Mouse (Mus musculus): ENCODE measurements around the gene Phb.
"Not testable (repeated sequence)": the region's sequence is repeated elsewhere in the genome, so short reads cannot be mapped to it uniquely, and the experiment has no call there.

Gene Phb

DNA sequence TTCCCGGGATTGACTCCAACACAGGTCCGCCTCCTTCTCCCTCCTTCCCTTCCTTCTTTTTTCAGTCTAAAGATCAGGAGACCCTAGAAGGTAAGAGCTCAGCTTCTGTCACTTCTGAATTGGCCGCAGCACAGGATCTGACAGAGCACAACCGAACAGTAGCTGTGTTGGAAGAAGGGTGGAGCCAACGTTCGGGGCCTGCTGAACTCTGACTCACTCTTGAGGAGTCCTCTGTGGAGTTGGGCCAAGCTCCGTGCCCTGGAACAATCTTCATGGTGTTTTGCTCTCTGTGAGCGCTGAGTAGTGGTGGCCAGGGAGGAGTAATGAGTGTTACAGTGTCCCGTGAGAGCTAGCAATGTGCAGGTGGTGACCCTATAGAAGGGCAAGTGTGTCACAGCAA, 15.8 kb upstream of the Phb start:
- DNase-seq (ENCODE audit: low spot score), result peak; percentile 37

DNA sequence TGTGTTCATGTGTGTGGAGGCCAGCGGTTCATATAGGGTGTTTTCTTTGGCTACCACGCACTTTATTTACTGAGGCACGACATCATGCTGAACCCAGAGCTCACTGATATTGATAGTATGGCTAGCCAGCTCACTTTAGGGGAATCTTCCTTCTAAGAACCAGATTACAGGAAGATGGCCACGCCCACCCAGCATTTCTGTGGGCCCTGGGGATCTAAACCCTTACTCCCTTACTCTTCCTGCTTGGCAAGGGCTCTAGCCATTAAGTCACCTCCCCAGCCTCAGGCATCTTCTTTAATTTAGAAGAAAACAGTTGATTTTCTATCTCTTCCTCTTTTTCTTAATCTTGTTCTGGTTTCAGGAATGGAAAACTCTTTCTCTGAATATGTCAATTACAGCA, 9.3 kb upstream of the Phb start:
- DNase-seq (ENCODE audit: low spot score), result no peak

- DNase-seq (ENCODE audit: low spot score), result peak; percentile 37
These were observed 420 bp downstream of the Phb start for GRCm38 (mm10) chr11:95667177-95667576.

- DNase-seq (ENCODE audit: low spot score), result not testable (repeated sequence)
These were observed 1.3 kb downstream of the Phb start for GRCm38 (mm10) chr11:95668086-95668485.

GRCm38 (mm10) chr11:95675498-95675897, 8.7 kb downstream of the Phb start:
- no peak for DNase-seq (ENCODE audit: low spot score)

DNA sequence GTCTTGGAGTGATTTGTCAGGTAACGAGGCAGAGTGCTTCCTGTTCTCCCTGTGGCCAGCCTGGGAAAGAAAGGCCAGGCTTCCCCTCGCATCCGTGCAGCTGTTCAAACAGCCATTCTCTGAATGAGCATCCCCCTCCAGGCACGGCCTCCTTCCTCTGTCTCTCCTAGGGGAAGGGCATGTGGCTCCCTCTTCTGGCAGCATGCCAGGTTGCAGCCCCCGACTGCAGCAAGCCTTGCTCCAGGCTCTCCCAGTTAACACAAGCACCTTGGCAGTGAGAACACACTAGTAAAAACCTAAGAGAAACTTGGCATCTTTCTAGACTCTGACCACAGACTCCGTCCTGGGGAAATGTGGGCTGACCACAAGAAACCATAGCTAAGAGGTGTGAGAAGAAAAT, 9.6 kb downstream of the Phb start:
- peak; percentile 10 for DNase-seq (ENCODE audit: low spot score)

DNA sequence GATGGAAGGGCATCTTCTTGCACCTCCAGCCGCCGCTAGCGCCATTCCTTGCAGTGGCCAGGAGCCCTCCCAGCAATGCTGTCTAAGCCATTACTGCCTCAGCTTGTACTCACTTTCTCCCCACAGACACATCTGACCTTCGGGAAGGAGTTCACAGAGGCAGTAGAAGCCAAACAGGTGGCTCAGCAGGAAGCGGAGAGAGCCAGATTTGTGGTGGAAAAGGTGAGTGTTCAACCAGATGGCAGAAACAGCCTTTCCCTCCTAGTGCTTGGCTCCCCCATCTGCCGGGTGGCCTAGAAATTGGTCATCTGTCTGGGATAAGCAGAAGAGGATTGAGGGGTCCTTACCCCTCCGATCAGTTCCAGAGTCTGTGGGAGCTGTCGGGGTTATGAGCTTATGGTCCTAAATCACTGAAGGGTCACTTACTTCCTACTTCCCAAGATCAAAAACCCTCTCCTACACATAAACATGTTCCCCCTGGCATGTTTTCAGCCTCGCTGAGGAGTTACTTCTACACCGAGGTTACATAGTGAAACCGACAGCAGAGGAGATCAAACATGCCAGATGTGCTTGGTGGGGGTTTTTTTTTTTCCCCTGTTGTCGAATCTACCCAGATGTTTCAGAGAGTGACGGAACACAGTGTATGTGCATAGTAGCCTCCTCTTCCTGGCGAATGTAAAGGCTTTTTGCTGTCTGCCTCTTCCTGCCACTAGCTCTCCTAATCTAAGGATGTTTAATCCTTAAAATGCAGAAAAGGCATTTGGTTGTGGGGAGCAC, 11.4 kb downstream of the Phb start:
- DNase-seq (ENCODE audit: low spot score), result no peak

DNA sequence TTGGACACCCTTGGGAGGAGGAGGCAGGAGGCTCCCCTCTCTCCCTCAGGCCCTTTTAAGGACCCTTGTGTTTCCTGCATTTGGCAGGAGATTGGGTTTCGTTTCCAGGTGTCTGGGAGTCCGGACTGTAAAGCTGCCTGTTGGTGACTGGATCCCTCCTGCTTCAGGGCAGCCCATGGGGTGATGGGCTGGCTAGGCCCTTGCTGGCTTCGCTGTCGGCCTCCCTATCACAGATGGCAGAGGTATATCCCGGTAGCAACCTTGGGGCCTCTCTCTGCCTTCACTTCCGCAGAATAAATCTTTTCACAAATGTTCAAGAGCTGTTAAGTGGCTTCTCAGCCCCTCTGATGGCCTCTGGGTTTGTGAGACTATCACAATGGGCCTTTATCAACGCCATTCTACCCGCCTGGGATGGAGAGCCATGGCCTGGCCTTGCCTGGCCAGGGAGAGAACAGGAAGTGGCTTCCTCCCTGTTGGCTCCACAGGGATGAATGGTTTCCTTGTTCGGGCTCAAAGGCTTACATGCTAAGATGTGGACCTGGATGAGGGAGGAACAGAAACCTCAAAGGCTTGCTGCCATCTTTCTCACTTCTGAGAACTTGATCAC, 15.3 kb downstream of the Phb start:
- DNase-seq (ENCODE audit: low spot score), result no peak

DNA sequence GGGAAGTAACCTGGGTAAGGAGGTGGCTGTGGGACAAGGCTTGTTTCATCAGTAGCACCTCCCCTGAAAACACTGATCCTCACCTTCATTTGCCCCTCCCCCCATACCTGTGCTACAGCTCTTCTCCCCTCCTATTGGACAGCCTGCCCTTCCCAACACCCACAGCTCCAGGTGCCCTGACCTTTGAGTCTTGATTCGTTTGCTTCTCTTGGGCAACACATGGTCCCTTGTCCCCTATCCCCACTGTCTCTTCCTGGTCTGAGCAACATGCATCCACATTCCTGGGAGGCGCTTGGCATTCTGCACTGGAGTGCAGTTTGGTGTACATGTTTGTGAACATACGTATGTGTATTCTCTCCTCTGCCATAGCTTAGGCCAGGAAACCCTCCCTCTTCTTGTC, 16.2 kb downstream of the Phb start:
- DNase-seq (ENCODE audit: low spot score), result no peak

GRCm38 (mm10) chr11:95686031-95686430, 19.3 kb downstream of the Phb start:
- peak; percentile 43 for DNase-seq (ENCODE audit: low spot score)

- DNase-seq (ENCODE audit: low spot score), result no peak
These were observed 20.4 kb downstream of the Phb start for GRCm38 (mm10) chr11:95687084-95687656.

DNA sequence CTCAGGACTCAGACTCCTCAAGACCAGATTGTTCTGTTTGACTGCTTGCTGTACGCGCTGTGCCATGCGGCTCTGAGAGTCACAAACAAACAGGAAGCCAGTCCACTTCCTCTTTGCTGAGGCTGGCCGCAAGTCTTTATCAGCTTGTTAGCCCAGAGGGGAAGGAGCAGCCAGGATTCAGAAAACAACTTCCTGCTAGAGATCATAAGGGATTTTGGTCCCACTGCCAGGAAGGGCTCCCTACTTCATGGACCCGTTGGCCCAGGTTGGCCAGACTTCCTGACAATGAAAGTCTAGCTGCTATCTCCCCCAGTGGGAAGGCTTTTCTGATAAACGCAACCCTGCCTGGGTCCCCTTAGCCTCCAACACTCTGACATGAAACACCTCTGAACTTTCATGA, 21.8 kb downstream of the Phb start:
- DNase-seq (ENCODE audit: low spot score), result no peak

DNA sequence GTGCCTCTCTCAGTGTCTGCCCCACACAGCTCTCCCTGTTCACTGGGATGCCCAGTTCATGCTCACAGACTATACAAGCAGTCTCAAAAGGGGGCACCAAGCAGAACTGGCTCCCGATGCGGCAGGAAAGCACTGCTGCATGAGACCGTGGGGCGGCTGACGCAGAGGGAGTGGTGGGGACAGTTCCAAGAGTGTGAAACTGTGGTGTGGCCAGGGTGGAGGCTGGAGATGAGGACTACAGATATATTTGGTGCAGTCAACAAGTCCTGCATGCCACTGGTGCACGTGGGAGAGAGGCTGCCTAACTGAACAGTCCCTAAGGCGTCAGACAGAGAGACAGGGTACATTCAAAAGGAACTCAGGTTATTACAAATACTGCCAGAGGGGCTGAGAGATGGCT, 22.2 kb downstream of the Phb start:
- no peak for DNase-seq (ENCODE audit: low spot score)

DNA sequence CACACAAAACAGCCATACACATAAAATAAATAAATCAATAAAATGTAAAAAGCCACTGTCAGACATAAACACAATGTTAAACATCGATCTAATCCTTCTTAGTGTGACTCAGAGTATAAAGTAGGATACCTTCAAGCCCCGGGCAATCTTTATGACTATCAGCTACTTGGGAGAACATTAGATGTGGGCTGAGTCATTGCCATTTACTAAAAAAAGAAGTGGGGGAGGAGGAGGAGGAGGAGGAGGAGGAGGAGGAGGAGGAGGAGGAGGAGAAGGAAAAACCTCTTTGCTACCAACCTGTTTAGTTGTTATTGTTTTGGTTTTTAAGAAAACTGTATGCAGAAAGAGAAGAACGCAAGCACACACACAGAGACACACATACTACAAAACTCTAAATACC, 22.8 kb downstream of the Phb start:
- DNase-seq (ENCODE audit: low spot score), result no peak

GRCm38 (mm10) chr11:95698541-95698940, 31.8 kb downstream of the Phb start:
- no peak for DNase-seq (ENCODE audit: low spot score)

- no peak for DNase-seq (ENCODE audit: low spot score)
These were observed 34.3 kb downstream of the Phb start for GRCm38 (mm10) chr11:95700778-95701739.

DNA sequence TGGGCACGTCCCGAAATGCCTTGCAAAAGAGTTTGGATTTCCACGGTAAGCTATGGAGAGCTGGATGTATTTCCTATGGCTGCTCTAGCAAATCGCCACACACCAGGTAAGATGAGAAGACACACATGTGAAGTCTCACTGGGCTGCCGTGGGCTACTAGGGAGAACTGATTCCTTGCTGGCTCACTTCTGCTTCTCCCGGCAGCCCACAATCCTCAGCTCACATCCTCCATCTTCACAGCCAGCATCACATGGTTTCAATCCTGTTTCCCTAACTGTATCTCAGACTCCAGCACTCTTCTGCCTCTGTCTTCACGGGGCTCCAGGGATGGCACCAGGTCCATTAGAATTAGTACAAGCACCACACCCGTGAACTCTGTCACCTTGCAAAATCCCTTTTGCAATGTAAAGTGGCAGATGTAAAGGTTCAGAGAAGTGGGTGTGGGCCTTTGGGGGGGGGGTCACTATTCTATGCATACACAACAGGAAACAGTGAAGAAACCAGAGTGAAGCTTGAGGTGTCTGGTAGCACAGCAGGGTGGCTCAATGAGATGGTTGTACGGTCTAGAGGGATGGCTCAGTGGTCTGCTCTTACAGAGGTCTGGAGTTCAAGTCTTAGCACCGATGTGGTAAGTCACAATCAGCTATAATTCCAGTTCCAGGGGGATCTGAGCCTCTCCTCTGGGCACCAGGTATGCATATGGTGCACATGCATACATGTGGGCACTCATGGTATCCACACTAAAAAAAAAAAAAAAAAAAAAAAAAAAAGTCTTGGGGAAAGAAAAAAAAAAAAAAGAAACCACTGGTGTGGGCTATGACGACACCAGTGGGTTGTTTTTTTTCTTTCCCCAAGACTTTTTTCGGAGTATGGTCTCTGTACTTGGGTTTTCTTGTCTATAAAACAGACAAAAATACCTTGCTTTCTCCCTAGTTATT, 37.5 kb downstream of the Phb start:
- no peak for DNase-seq (ENCODE audit: low spot score)

- DNase-seq (ENCODE audit: low spot score), result no peak
These were observed 38.2 kb downstream of the Phb start for GRCm38 (mm10) chr11:95704970-95705330.

DNA sequence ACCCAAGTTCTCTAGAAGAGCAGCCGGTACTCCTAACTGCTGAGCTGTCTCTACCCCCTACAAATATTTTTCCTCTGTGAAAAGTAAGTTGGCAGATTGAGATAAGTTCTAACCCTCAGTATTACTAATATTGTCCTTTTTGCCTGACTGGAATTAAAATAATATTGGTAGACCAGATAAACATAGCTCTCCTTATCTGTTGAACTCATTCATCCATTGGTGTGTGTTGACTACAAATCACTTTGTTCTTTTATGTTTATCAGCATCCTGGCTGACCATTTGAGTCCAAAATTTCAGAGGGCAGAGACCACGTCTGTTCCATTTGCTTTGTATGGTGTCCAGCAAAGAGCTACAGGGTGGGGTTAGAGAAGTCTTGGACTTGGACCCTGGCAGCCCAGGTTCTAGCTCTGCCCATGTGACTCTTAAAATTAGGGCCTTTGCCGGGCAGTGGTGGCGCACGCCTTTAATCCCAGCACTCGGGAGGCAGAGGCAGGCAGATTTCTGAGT, 42.8 kb downstream of the Phb start:
- DNase-seq (ENCODE audit: low spot score), result no peak

GRCm38 (mm10) chr11:95710478-95710877, 43.7 kb downstream of the Phb start:
- DNase-seq (ENCODE audit: low spot score), result no peak

DNA sequence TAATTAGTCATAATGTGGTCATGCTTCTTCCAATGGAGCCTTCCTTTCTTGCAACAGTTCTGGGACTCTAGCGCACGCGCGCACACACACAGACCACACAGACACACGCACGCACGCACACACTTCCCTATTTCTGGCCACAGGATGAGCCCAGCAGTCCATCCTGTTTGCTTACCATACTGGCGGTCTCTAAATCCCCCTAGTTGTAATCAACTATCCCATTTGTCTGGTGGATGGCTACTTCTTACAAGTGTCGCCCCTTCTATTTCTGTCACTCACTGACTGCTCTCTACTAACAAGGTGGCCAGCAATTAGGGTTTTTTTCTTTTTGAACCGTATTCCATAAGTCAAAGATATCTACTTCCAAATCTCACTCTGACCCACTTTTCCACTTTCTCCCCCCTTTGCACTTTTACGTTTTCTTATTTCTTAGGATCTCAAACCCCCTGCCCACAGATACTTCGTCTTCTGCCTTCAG, 45.4 kb downstream of the Phb start:
- DNase-seq (ENCODE audit: low spot score), result no peak
